Mouse (Mus musculus): Measurements from ENCODE around the gene Tcf20.

Tcf20 gene

GRCm38 (mm10) chr15:82987732-82988112, at the start of gene Tcf20:
TSS of gene Tcf20 (minus strand) at chr15:82987872.
- in situ Hi-C loops (cut with MseI, MboI): no loop called here

- in situ Hi-C loops (cut with MseI, MboI): loop anchor here in 1 of 2 experiments (25.0 kb wide), 1 partner anchor 225 kb away; no protein-coding TSS in a partner anchor
Observed at GRCm38 (mm10) chr15:83036900-83037519, 49.3 kb upstream of the Tcf20 start.

GRCm38 (mm10) chr15:83036089-83036488, 48.4 kb upstream of the Tcf20 start:
- in situ Hi-C loops (cut with MseI, MboI): loop anchor here in 1 of 2 experiments (25.0 kb wide), 1 partner anchor 224 kb away; no protein-coding TSS in a partner anchor

GRCm38 (mm10) chr15:83034275-83034977, 46.8 kb upstream of the Tcf20 start:
- in situ Hi-C loops (cut with MseI, MboI): loop anchor here in 1 of 2 experiments (25.0 kb wide), 1 partner anchor 222 kb away; no protein-coding TSS in a partner anchor

GRCm38 (mm10) chr15:83032981-83033541, 45.4 kb upstream of the Tcf20 start, which contains the start of gene Nfam1:
TSS of gene Nfam1 (minus strand) at chr15:83033306.
- in situ Hi-C loops (cut with MseI, MboI): loop anchor here in 1 of 2 experiments (25.0 kb wide), 1 partner anchor 221 kb away; no protein-coding TSS in a partner anchor

- in situ Hi-C loops (cut with MseI, MboI): loop anchor here in 1 of 2 experiments (25.0 kb wide), 1 partner anchor 219 kb away; no protein-coding TSS in a partner anchor
Observed at GRCm38 (mm10) chr15:83030884-83031283, 43.2 kb upstream of the Tcf20 start.

GRCm38 (mm10) chr15:83029725-83030718, 42.4 kb upstream of the Tcf20 start:
- in situ Hi-C loops (cut with MseI, MboI): loop anchor here in 1 of 2 experiments (25.0 kb wide), 1 partner anchor 218 kb away; no protein-coding TSS in a partner anchor

GRCm38 (mm10) chr15:83026129-83026528, 38.5 kb upstream of the Tcf20 start:
- in situ Hi-C loops (cut with MseI, MboI): loop anchor here in 1 of 2 experiments (25.0 kb wide), 1 partner anchor 214 kb away; no protein-coding TSS in a partner anchor

- in situ Hi-C loops (cut with MseI, MboI): loop anchor here in 1 of 2 experiments (25.0 kb wide), 1 partner anchor 213 kb away; no protein-coding TSS in a partner anchor
Observed at GRCm38 (mm10) chr15:83025041-83025760, 37.5 kb upstream of the Tcf20 start.

GRCm38 (mm10) chr15:83022947-83023346, 35.3 kb upstream of the Tcf20 start:
- in situ Hi-C loops (cut with MseI, MboI): no loop called here

- in situ Hi-C loops (cut with MseI, MboI): no loop called here
Observed at GRCm38 (mm10) chr15:83010990-83011664, 23.5 kb upstream of the Tcf20 start.

- in situ Hi-C loops (cut with MseI, MboI): no loop called here
Observed at GRCm38 (mm10) chr15:83010423-83010822, 22.8 kb upstream of the Tcf20 start.

- in situ Hi-C loops (cut with MseI, MboI): no loop called here
Observed at GRCm38 (mm10) chr15:83009532-83009931, 21.9 kb upstream of the Tcf20 start.

- in situ Hi-C loops (cut with MseI, MboI): no loop called here
Observed at GRCm38 (mm10) chr15:83008761-83009423, 21.2 kb upstream of the Tcf20 start.

GRCm38 (mm10) chr15:83007346-83007920, 19.8 kb upstream of the Tcf20 start:
- in situ Hi-C loops (cut with MseI, MboI): no loop called here

GRCm38 (mm10) chr15:83002665-83003548, 15.2 kb upstream of the Tcf20 start:
- in situ Hi-C loops (cut with MseI, MboI): no loop called here

GRCm38 (mm10) chr15:82998811-82999221, 11.1 kb upstream of the Tcf20 start:
- in situ Hi-C loops (cut with MseI, MboI): no loop called here

- in situ Hi-C loops (cut with MseI, MboI): no loop called here
Observed at GRCm38 (mm10) chr15:82996431-82996830, 8.8 kb upstream of the Tcf20 start.
